Mouse (Mus musculus) embryonic fibroblast, embryonic 13.5 days (primary cell): ENCODE data around the gene Slc38a11.

Experiments used
- CTCF ChIP-seq: IDR thresholded peaks from 2 replicates; pipeline ENCODE4 v1.5.1; 2011; ENCODE audit warnings: mild to moderate bottlenecking, control low read depth, low read length, moderate library complexity, borderline replicate concordance; ENCODE audit not compliant: insufficient read depth
- POLR2A ChIP-seq: IDR thresholded peaks from 2 replicates; pipeline ENCODE4 v1.6.1; 2011; ENCODE audit warnings: low read depth, mild to moderate bottlenecking, control low read depth, low read length, moderate library complexity

DNA sequence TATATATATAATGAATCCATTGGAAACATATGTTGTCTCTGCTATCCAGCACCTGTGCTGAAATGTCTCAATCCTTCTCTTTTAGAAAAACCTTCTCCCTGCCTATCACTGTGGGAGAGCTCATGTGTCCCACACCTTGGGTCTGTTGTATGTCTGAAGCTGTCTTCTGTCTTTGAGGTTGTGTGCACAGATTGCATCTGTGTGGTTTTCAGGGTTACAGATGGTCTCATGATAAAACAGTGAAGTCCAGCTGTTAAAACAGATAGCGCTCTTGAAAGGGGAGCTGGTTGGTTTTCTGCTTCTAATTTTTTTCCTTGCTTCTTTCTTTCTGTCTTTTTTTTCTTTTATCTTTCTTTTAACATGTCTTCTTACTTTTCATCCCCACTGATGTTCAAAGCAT, 41.6 kb upstream of the Slc38a11 start:
- TF ChIP-seq CTCF (no peak), POLR2A (no peak)
